Mouse (Mus musculus): ENCODE measurements around the gene Ank3. TPM values are rescaled to one million over a fixed set of nuclear protein-coding genes. Genes with fewer than 3 reads are reported as not detected.
A peak's percentile ranks its signal among the peaks of the same experiment; 100 is the strongest.

Gene Ank3
- total RNA-seq, 2 experiments from 2014 or later = 84.2 to 92.8 TPM

DNA sequence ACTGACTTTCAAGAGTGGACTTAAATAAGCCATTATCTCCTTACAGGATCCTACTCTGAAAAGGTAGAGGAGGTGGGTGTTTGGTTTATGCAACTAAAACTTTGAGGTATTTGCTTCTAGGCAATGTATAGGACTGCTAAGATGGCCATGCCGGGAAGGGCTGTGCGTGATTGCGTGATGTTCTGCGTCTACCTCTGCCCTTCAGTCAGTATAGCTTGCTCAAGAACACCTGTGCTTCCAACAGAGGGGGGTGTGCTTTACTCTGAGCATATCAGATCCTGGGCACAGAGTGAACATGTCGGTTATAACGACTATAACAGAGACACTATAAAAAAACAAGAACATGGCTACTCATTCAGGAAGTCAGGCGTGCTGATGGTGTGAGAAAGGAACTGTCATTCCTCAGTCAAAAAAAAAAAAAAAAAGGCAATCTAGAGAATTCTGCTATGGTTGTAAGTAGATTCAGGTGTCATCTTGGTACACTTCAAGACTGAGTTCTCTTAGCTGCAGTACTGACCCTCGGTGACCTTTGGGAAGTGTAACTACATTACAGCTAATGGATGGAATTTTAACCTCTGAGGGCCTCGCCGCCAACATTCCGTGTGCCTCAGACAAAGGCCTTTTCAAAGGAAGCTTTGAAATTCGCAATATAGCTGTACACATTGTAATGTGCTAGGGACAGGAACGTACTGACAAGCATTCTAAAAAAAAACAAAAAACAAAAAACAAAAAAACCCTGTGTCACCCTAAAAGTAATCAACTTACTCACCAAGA, 387.8 kb downstream of the Ank3 start:
- no peak for DNase-seq

GRCm38 (mm10) chr10:69787379-69787778, 388.8 kb downstream of the Ank3 start:
- peak; percentile 15 for DNase-seq

DNA sequence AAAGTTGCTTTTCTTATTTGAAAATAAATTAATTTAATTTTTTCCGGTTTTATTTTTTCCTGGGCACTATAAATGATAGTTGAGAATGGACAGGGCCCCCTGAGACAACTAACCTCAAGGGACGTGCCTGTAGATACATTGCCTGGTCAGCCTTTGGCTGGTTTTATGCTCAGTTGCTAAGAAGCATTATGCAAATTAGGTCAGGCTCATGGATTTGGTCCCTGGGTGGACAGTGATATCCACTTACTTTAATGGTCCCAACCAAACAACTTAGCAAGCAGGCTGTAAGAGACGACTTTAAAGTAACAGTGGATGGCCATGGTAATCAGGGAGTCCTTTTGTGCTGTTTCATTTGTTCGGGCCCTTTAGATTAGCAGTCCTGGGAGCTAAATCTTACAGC, 392.0 kb downstream of the Ank3 start:
- no peak for DNase-seq

DNA sequence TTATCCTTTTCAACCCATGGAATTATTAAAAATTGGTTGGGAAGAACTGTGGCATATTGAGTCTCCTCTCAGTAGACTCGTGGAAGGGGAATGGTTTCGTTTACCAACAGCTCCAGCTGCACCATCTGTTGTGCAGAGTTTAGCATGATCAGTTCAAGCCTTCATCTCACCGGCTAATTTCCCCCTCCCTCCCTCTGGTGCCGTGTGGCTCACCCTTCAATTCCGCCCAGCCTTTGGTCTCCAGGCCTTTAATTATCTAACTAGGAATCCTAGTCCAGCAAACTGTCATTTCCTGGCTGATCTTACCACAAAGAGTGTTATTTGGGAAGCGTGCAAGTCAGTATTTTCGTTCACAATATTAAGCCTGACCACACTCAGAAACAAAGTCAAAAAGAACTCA, 393.4 kb downstream of the Ank3 start:
- DNase-seq = no peak

GRCm38 (mm10) chr10:69792400-69792799, 393.8 kb downstream of the Ank3 start:
- DNase-seq = no peak

DNA sequence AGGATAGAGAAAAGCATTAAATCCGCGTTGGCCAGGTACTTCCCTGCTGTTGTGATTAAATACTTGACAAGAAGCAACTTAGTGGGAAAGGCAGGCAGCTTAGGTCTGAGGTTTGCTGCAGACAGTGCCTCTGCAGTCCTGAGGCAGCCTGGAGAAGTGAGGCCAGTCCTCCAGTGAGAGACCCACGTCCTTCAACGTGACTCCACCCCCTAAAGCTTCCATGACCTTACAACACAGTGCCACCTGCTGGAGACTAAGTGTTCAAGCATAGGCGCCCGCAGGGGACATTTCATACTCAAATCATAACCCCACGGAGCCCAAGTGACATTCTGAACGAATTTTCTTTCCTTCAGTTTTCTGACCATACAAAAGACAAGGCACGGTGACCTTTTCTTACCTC, 394.5 kb downstream of the Ank3 start:
- DNase-seq = peak; percentile 75

- DNase-seq = no peak
Measured at GRCm38 (mm10) chr10:69795656-69796055, 397.1 kb downstream of the Ank3 start.

- peak; percentile 39 for DNase-seq
Measured at GRCm38 (mm10) chr10:69796421-69796886, 397.9 kb downstream of the Ank3 start.

DNA sequence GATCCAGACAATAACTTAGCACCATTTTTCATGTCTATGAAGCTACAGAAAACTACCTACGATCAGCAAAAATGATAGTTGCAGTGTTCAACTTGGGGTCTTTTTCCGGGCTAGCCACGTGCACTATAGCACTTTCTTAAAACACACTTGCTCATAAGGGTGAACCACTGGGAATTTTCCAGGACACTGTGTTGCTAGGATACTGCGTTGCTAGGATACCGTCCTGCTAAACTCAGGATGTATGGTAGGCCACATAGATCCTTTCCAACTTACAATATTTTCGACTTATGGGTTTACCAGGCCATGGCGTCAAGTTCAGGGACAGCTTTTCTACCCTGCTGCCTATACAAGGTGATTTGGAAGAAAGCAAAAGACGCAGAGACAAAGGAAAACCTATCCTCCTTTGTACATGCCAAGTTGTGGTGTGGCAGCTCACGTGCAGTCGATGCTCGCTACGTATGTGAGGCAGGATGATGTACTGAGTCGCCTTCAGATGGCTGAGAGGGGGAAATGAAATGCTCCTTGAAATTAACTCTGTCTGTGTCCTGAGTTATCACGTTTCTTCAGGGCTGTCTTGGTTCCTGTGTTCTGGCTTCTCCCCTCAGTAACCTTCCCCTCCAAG, 404.7 kb downstream of the Ank3 start:
- DNase-seq = no peak

GRCm38 (mm10) chr10:69804613-69805012, 406.0 kb downstream of the Ank3 start:
- DNase-seq = no peak

DNA sequence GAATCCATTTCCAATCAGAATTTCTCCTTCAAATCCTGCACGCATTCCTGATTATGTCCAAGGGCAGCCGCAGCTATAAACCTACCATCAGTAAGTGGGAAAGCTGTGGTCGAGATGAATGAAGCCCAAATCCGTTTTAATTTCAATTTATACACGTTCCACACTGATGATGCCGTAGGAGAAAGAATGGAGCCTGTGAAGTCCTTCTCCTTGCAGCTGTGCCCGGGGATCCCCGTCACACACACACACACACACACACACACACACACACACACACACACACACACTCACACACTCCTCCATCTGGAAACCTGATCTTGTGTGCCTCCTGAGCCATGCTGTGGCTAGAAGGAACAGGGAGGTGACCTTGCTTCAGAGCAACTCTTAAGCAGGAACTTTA, 412.2 kb downstream of the Ank3 start:
- DNase-seq = no peak

DNA sequence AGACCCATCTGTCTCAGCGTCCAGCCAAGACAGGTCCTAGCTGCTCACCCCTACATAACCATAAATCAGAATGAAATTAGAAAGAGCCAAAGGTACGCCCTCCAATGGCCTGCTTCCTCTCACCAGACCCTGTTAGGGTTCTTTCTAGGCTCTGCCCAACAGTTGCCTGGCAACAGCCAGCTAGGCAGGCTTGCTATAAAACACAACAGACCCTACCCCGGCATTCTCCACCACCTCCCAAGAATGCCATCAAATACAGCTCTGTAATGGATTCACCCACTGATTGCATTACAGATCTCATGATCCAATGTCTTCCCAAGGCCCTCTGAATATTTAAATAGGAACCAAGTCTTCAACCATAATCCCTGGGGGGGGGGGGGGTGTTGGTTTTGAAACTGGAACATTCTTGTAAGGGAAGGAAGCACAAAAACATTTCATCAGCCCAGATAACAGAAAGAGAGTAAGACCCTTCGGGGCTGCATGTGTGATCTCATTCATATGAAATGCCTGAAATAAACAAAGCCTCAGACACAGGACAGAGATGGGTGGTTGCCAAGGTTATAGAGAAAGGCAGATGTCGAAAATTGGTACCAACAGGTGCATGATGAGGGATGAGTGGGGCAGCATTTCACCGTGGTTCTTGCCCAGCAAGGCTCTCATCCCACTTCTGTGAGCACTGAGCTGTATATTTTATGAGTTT, 415.4 kb downstream of the Ank3 start:
- DNase-seq = no peak

- no peak for DNase-seq
Measured at GRCm38 (mm10) chr10:69821245-69821644, 422.7 kb downstream of the Ank3 start.

- DNase-seq = peak; percentile 45
Measured at GRCm38 (mm10) chr10:69828770-69829169, 430.2 kb downstream of the Ank3 start.

- peak; percentile 31 for DNase-seq
Measured at GRCm38 (mm10) chr10:69829236-69829635, 430.7 kb downstream of the Ank3 start.

DNA sequence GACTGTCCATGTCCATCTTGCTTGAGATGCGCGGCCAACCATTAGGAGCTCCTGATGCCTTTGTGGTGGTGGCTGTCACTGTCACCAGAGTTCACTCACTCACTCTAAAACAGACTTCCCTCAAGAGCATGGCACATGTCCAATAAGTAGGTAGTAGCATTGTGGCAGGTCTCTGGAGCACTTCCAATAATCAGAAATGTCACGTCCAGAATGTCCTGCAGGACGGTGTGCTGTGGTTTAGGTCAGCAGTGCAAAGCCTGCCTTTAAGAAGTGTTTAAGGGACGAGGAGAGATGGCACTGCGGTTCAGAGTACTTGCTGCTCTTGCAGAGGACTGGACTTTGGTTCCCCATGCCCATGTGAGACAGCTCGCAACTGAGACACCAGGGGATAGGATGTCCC, 433.0 kb downstream of the Ank3 start:
- DNase-seq = no peak

- DNase-seq = no peak
Measured at GRCm38 (mm10) chr10:69832241-69832640, 433.7 kb downstream of the Ank3 start.

- no peak for DNase-seq
Measured at GRCm38 (mm10) chr10:69832822-69833221, 434.2 kb downstream of the Ank3 start.

DNA sequence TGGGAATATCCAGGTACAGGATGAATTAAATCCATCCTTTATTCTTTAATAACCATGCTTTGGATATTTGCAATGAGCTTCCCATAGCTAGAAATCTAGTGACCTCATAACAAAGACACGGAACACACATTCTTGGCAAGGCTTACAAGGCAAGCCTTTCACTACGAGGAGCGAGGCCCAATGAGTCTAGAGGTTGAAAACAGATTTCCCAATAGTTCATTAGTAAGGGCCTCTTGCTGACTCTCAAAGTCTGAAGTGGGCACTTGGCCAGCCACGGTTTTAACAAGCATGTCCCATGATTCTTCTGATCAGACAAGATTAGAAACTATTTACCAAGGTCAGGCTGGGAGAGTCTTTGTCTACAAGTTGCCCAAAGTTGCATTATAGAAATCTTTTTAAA, 436.1 kb downstream of the Ank3 start:
- peak; percentile 37 for DNase-seq

- DNase-seq = peak; percentile 49
Measured at GRCm38 (mm10) chr10:69845749-69846148, 447.2 kb downstream of the Ank3 start.

DNA sequence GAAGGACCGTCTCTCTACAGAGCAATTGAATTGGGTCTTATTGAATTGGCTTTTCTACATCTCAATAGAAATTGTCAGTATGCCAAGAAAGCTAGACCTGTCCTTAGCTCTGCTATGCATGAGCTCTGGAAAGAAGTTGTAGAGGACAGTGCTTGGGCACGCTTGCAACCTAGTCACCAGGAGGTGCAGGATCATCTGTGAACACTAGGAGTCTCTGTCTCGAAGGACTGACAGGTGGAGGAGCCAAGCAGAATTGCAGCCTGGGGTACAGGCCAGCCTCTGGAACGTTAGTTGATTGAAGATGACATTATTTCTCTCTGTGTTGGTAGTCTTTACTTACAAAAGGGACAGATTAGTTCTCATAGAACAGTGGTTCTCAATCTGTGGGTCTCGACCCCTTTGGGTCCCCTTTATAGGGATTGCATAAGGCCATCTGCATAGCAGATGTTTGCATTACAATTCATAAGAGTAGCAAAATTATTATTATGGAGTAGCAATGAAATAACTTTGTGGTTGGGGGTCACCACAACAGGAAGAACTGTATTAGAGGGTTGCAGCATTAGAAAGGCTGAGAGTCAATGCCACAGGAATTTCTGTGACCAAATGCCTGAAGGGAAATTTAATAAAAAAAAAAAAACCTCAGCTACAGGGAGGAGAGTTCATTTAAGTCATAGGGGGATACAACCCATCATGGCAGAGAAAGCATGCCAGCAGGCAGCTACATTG, 454.0 kb downstream of the Ank3 start:
- DNase-seq = no peak

- DNase-seq = no peak
Measured at GRCm38 (mm10) chr10:69854587-69855185, 456.1 kb downstream of the Ank3 start.

Data from heart, postnatal 4 days (tissue).